Mouse (Mus musculus) heart, adult 2 months (tissue): ENCODE data around the gene Sap30l. TPM values are rescaled to one million over a fixed set of nuclear protein-coding genes. Genes with fewer than 3 reads are reported as not detected.

Source experiments
- DNase-seq, 2 experiments: peaks; one replicate each; pipeline ENCODE4 v3.0.0; 2021
- H3K27ac ChIP-seq: fragments of 200-600 bp; 2 replicates; pipeline ENCODE4 v1.8.1; 2022
- H3K27me3 ChIP-seq: fragments of 200-500 bp; 2 replicates; pipeline ENCODE4 v1.6.1; 2012; ENCODE audit warnings: mild to moderate bottlenecking, low read length, inconsistent platforms, mixed read lengths; ENCODE audit not compliant: control insufficient read depth, insufficient read depth
- H3K36me3 ChIP-seq: fragments of 200-500 bp; 2 replicates; pipeline ENCODE4 v1.6.1; 2012; ENCODE audit warnings: low read length, inconsistent platforms; ENCODE audit not compliant: control insufficient read depth, insufficient read depth
- H3K4me1 ChIP-seq: fragments of 200-500 bp; 2 replicates; pipeline ENCODE4 v1.6.1; 2011; ENCODE audit warnings: low read length; ENCODE audit not compliant: control insufficient read depth, insufficient read depth
- H3K4me3 ChIP-seq: fragments of 200-600 bp; 2 replicates; pipeline ENCODE4 v1.8.1; 2022
- H3K79me2 ChIP-seq: fragments of 200-500 bp; replicated peaks from 2 replicates; pipeline ENCODE4 v1.6.1; 2012; ENCODE audit warnings: mild to moderate bottlenecking, inconsistent platforms, low read length, moderate library complexity, mixed read lengths; ENCODE audit not compliant: control insufficient read depth, insufficient read depth
- H3K9ac ChIP-seq: fragments of 200-500 bp; 2 replicates; pipeline ENCODE4 v1.6.1; 2012; ENCODE audit warnings: low read depth, mild to moderate bottlenecking, control low read depth, inconsistent platforms, low read length, mixed read lengths
- CTCF ChIP-seq: fragments of 200-600 bp; IDR thresholded peaks from 2 replicates; pipeline ENCODE4 v1.8.1; 2022; ENCODE audit warnings: antibody characterized with exemption, mild to moderate bottlenecking, moderate library complexity
- EP300 ChIP-seq: fragments of 200-500 bp; IDR thresholded peaks from 2 replicates; pipeline ENCODE4 v1.6.1; 2011; ENCODE audit warnings: low read depth, low read length, control low read depth; ENCODE audit not compliant: insufficient read depth
- POLR2A ChIP-seq: fragments of 200-500 bp; IDR thresholded peaks from 2 replicates; pipeline ENCODE4 v1.6.1; 2011; ENCODE audit warnings: mild to moderate bottlenecking, low read depth, low read length, control low read depth; ENCODE audit not compliant: insufficient read depth
- WGBS: fragments of 180-500 bp; shearing (Covaris S2); methylation state at CpG from one replicate; pipeline ENCODE4 v1.1.7; 2018; 5-methylcytosine and 5-hydroxymethylcytosine counted together
- intact Hi-C: fragments of 180-260 bp; cut with DNase I; formaldehyde crosslinking; loops from one replicate; pipeline ENCODE4 v1.15.1; 2025
- polyA plus RNA-seq: library from polyadenylated mRNA; depleted of rRNA; stranded (reverse); fragments of >200 nt; gene quantifications from 2 replicates; pipeline ENCODE4 v1.2.3, GENCODE M21; 2012
- total RNA-seq, 2 experiments: library from RNA; stranded (reverse); gene quantifications; 2 replicates each; pipeline ENCODE4 v1.2.3; 2021

The Sap30l gene
- total and polyA plus RNA-seq, 3 experiments: 21.2 to 49.2 (median 43.2) TPM

- 27% methylated on average over 21 of the region's 21 CpGs for WGBS
- Histone ChIP-seq H3K27ac (no peak overlapping the region), H3K9ac (no peak overlapping the region), H3K36me3 (no peaks in the 10 kb centered on the region), H3K27me3 (no peaks in the 10 kb centered on the region), H3K4me1 (no peaks in the 10 kb centered on the region), H3K79me2 (no peaks in the 10 kb centered on the region), H3K4me3 (no peak overlapping the region)
- intact Hi-C loops: no loop called here
- no peak for TF ChIP-seq CTCF
- TF ChIP-seq EP300: no peak
- TF ChIP-seq POLR2A: no peak
- no peak for DNase-seq
These were observed 10.4 kb upstream of the Sap30l start for GRCm38 (mm10) chr11:57790866-57791535.

- no peak overlapping the region for H3K4me3 ChIP-seq
- TF ChIP-seq EP300 (no peak), CTCF (no peak)
- no peak overlapping the region for H3K9ac ChIP-seq
- no peaks in the 10 kb centered on the region for H3K36me3 ChIP-seq
- no peak overlapping the region for H3K27ac ChIP-seq
- no peak for DNase-seq
- no peaks in the 10 kb centered on the region for H3K27me3 ChIP-seq
- 78% methylated on average over 6 of the region's 6 CpGs for WGBS
- H3K79me2 ChIP-seq: no peaks in the 10 kb centered on the region
- intact Hi-C loops: no loop called here
- H3K4me1 ChIP-seq: no peaks in the 10 kb centered on the region
These were observed 6.4 kb upstream of the Sap30l start for GRCm38 (mm10) chr11:57795086-57795485.

- Histone ChIP-seq H3K4me1 (0 out of 2 replicates have a peak, but pooled peaks cover 3% of the 10 kb centered on the region), H3K79me2 (no peaks in the 10 kb centered on the region), H3K9ac (no peak overlapping the region), H3K36me3 (no peaks in the 10 kb centered on the region), H3K27ac (no peak overlapping the region), H3K4me3 (no peak overlapping the region), H3K27me3 (no peaks in the 10 kb centered on the region)
- DNase-seq: no peak
- intact Hi-C loops: no loop called here
- TF ChIP-seq POLR2A (no peak), EP300 (no peak)
- WGBS: 80% methylated on average over 9 of the region's 9 CpGs
These were observed 3.6 kb upstream of the Sap30l start for GRCm38 (mm10) chr11:57797828-57798227.

- TF ChIP-seq EP300 (no peak), CTCF (no peak), POLR2A (no peak)
- intact Hi-C loops: no loop called here
- Histone ChIP-seq H3K27me3 (no peaks in the 10 kb centered on the region), H3K4me1 (0 out of 2 replicates have a peak, but pooled peaks cover 6% of the 10 kb centered on the region), H3K9ac (no peak overlapping the region), H3K27ac (no peak overlapping the region), H3K36me3 (no peaks in the 10 kb centered on the region), H3K4me3 (no peak overlapping the region), H3K79me2 (no peaks in the 10 kb centered on the region)
- WGBS: 94% methylated on average over 10 of the region's 10 CpGs
- no peak for DNase-seq
These were observed 2.0 kb upstream of the Sap30l start for GRCm38 (mm10) chr11:57799456-57799855.

GRCm38 (mm10) chr11:57800266-57800951, 1.0 kb upstream of the Sap30l start:
- H3K27ac ChIP-seq: peak overlapping the region; percentile 78
- intact Hi-C loops: loop anchor here (5.0 to 10.0 kb wide), 3 partner anchors 207 to 524 kb away; partner anchors contain the start of genes Cnot8 and Larp1
- WGBS: 17% methylated on average over 22 of the region's 22 CpGs
- DNase-seq: no peak
- no peaks in the 10 kb centered on the region for H3K36me3 ChIP-seq
- H3K4me1 ChIP-seq: 0 out of 2 replicates have a peak, but pooled peaks cover 6% of the 10 kb centered on the region
- H3K79me2 ChIP-seq: no peaks in the 10 kb centered on the region
- H3K27me3 ChIP-seq: no peaks in the 10 kb centered on the region
- H3K9ac ChIP-seq: peak overlapping the region; percentile 75
- H3K4me3 ChIP-seq: peak overlapping the region; percentile 66
- TF ChIP-seq CTCF (no peak), POLR2A (no peak), EP300 (no peak)
